Mouse (Mus musculus): Measurements from ENCODE around the gene Phactr2.

GRCm38 (mm10) chr10:13270270-13270669, 203.9 kb downstream of the Phactr2 start:
- TF ChIP-seq POLR2AphosphoS2 (IDR thresholded peaks at IDR 0.05; ENCODE audit: low read length) (no peak), ELF1 (IDR thresholded peaks at IDR 0.05; ENCODE audit: low read depth, low read length) (no peak), SMC3 (IDR thresholded peaks at IDR 0.05; ENCODE audit: low read depth, low read length) (no peak), MAX (IDR thresholded peaks at IDR 0.05; ENCODE audit: low read length) (no peak), POLR2A (IDR thresholded peaks at IDR 0.05; ENCODE audit: control insufficient read depth in 1 of 2, insufficient read depth in 1 of 2, low read depth in 1 of 2, low read length in 2 of 2, poor library complexity in 1 of 2) (no peak), CTCF (IDR thresholded peaks at IDR 0.05 in 2 of 3, conservative IDR thresholded peaks at IDR 0.05 in 1 of 3; ENCODE audit: control insufficient read depth in 1 of 3, insufficient read depth in 1 of 3, low read depth in 2 of 3, low read length in 3 of 3, poor library complexity in 1 of 3, severe bottlenecking in 1 of 3) (no peak), RCOR1 (IDR thresholded peaks at IDR 0.05; ENCODE audit: low read depth, low read length) (no peak), HCFC1 (IDR thresholded peaks at IDR 0.05; ENCODE audit: low read depth, low read length) (no peak), CHD2 (IDR thresholded peaks at IDR 0.05; ENCODE audit: low read length) (no peak), GATA1 (IDR thresholded peaks at IDR 0.05; ENCODE audit: low read depth, low read length) (no peak), MAZ (IDR thresholded peaks at IDR 0.05; ENCODE audit: low read depth, low read length) (no peak), ZKSCAN1 (IDR thresholded peaks at IDR 0.05; ENCODE audit: low read depth, low read length) (no peak), USF1 (IDR thresholded peaks at IDR 0.05; ENCODE audit: low read depth, low read length) (no peak), MAFK (IDR thresholded peaks at IDR 0.05; ENCODE audit: borderline replicate concordance, low read depth, low read length) (no peak)
